Mouse (Mus musculus): ENCODE results near the gene Selenok. TPM values are rescaled to one million over a fixed set of nuclear protein-coding genes. Genes with fewer than 3 reads are reported as not detected.

Selenok gene
- polyA plus RNA-seq, 1 experiment from 2014 or later = 416 TPM

DNA sequence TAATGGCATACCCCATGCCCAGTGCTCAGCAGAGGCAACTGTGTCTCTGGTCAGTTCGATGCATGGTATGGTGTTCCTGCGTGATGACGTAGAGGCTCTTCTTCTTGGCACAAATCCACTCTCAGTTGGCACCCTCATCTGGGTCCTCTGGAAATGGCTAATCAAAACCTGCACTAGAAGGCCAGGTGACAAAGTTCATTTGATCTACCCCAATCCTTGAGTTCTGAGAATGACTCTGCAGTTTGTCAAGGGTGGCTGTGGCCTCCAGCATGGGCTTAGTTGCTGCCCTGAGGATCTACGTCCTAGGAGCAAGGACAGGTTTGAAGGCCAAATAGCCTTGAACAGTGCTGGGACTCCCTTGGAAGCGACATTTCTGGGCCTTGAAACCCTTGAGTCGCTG, 50.7 kb downstream of the Selenok start:
- 91% methylated on average over 6 of the region's 6 CpGs for WGBS
- Histone ChIP-seq H3K27ac (replicated peaks) (no peak overlapping the region), H3K27me3 (replicated peaks) (no peaks in the 10 kb centered on the region), H3K4me2 (no peak overlapping the region), H3K4me3 (replicated peaks) (no peak overlapping the region), H3K4me1 (no peaks in the 10 kb centered on the region), H3K9ac (replicated peaks) (no peak overlapping the region), H3K36me3 (no peaks in the 10 kb centered on the region), H3K9me3 (replicated peaks) (no peaks in the 10 kb centered on the region)
- ATAC-seq (ENCODE audit: low FRiP score) = no peak

DNA sequence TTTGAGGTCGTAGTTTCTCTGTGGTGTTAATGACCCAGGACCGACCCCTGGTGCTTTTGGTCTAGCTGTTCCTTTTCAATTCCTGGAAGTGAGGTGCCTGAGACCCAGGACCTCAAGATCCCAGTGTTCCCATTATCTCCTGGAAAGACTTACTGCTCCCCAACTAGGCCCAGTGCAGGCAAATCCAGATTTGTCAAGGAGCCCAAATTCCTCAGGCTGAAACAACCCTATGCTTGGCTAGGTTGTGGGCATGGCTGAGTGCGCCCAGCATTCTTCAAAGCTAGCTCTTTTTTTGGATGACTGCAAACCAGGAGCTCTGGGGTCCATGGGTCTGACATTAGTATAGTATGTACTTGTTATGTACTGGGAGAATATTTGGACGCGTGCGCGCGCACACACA, 51.3 kb downstream of the Selenok start:
- Histone ChIP-seq H3K9ac (replicated peaks) (no peak overlapping the region), H3K9me3 (replicated peaks) (no peaks in the 10 kb centered on the region), H3K4me2 (no peak overlapping the region), H3K27ac (replicated peaks) (no peak overlapping the region), H3K36me3 (no peaks in the 10 kb centered on the region), H3K27me3 (replicated peaks) (no peaks in the 10 kb centered on the region), H3K4me3 (replicated peaks) (no peak overlapping the region), H3K4me1 (no peaks in the 10 kb centered on the region)
- no peak for ATAC-seq (ENCODE audit: low FRiP score)
- WGBS = 96% methylated on average over 8 of the region's 8 CpGs

DNA sequence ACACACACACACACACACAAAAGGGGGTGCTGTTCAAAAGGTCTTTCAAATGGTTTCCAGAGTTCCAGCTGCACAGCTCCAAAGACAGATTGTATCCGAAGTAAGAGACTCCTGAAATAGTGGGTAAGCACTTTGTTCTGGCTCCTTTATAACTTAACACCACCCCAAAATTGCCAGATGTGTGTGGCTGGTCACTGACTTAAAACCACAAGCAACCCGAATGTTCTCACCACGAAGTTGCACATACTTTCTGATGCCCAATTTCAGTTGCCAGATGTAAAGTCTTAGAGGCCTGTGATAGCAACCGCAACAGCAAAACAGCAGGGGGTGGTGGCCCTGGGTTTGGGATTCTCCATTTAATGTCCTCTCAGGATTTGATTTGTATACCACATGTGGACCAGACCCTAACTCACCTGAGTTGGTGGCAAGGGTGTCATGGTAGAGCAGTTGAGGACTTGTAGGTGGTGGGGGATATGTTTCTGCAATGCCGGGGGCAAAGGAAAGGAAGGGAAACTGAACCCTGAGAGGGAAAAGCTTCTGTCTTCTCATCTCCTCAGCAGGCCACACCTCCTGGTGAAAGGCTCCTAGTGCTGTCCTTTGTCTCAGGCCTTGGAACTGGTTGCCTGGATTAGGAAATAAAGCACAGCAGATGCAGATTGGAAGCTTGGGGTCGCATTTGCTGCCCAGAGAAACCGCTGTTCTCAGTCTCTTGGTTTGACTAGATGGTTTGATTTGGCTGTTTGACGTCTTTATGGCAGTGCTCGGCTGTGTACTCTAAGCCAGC, 51.9 kb downstream of the Selenok start:
- no peak overlapping the region for H3K4me2 ChIP-seq
- no peaks in the 10 kb centered on the region for H3K36me3 ChIP-seq
- ATAC-seq (ENCODE audit: low FRiP score) = no peak
- no peak overlapping the region for H3K9ac ChIP-seq (replicated peaks)
- H3K4me1 ChIP-seq = no peaks in the 10 kb centered on the region
- H3K27me3 ChIP-seq (replicated peaks) = no peaks in the 10 kb centered on the region
- H3K9me3 ChIP-seq (replicated peaks) = no peaks in the 10 kb centered on the region
- WGBS = 49% methylated on average over 9 of the region's 9 CpGs
- H3K4me3 ChIP-seq (replicated peaks) = no peak overlapping the region
- H3K27ac ChIP-seq (replicated peaks) = no peak overlapping the region

DNA sequence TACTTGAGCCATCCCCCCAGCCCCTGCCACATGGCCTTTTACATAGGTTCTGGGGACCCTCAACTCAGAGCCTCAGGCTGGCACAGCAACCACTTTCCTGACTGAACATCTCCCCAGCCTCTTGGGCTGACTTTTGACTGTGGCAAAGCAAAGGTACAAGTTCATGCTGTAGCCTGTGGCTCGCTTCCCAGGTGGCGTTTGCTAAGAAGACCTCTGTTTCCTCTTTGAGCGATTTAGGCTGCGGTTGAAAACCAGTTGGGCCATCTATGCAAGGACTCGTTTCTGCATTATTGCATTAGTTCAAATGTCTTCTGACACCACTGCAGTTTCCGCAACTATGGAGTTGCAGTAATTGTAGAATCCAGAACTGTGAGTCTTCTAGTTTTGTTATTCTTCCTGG, 54.4 kb downstream of the Selenok start:
- Histone ChIP-seq H3K9ac (replicated peaks) (no peak overlapping the region), H3K4me2 (no peak overlapping the region), H3K27ac (replicated peaks) (no peak overlapping the region), H3K4me1 (no peaks in the 10 kb centered on the region), H3K36me3 (no peaks in the 10 kb centered on the region), H3K9me3 (replicated peaks) (no peaks in the 10 kb centered on the region), H3K4me3 (replicated peaks) (no peak overlapping the region), H3K27me3 (replicated peaks) (no peaks in the 10 kb centered on the region)
- 92% methylated on average over 6 of the region's 6 CpGs for WGBS
- ATAC-seq (ENCODE audit: low FRiP score) = no peak

DNA sequence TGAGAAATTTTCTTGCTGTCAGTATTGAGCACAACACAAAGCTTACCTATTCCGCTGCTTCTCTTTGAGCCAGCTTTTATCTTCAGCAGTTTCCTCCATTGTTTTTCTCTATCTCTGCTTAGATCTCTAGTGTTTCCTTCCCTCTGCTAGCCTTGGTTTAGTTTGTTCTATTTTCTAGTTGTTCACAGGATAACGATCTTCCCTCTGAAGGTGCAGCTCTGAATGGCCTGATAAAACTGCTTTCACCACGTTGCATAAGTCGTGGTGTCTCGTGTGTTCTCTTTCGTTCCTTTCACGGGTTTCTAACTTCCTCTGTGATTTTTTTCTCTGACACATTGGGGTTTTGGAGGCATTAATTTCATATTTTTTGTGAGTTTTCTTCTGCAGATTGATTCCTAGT, 56.3 kb downstream of the Selenok start:
- Histone ChIP-seq H3K4me3 (replicated peaks) (no peak overlapping the region), H3K27ac (replicated peaks) (no peak overlapping the region), H3K9me3 (replicated peaks) (no peaks in the 10 kb centered on the region), H3K36me3 (no peaks in the 10 kb centered on the region), H3K4me2 (no peak overlapping the region), H3K9ac (replicated peaks) (no peak overlapping the region), H3K27me3 (replicated peaks) (no peaks in the 10 kb centered on the region), H3K4me1 (no peaks in the 10 kb centered on the region)
- 66% methylated on average over 7 of the region's 7 CpGs for WGBS
- ATAC-seq (ENCODE audit: low FRiP score) = no peak

Small RNA genes within 50 kb of the gene (microRNA-seq; reads per million reads assigned to microRNA genes)
- 0.52 reads per million for gene Mir6947

Other genes with a start within 250 kb of the Selenok start
- gene Cacna2d3, start 246.4 kb upstream of the Selenok start, polyA plus RNA-seq (2015; fragmentation: Nextera tagmentation; extraction: Ambion mirVana) = 41.1 and 57.1 TPM in 2 replicates
- 74.6 TPM in 2 replicates for gene Actr8, start 10.0 kb downstream of the Selenok start, polyA plus RNA-seq (2015; fragmentation: Nextera tagmentation; extraction: Ambion mirVana)
- 0.96 and 4.2 TPM in 2 replicates for gene Il17rb, start 40.6 kb downstream of the Selenok start, polyA plus RNA-seq (2015; fragmentation: Nextera tagmentation; extraction: Ambion mirVana)
- gene Chdh, start 40.7 kb downstream of the Selenok start, polyA plus RNA-seq (2015; fragmentation: Nextera tagmentation; extraction: Ambion mirVana) = 0.52 and 1.7 TPM in 2 replicates

Measured in neural tube, embryonic 15.5 days (tissue).